Mouse (Mus musculus): Measurements from ENCODE around the gene Tufm.

Gene Tufm

GRCm38 (mm10) chr7:126499416-126499815, 12.3 kb downstream of the Tufm start:
- no peak for DNase-seq (ENCODE audit: low spot score)

- no peak for DNase-seq (ENCODE audit: low spot score)
Measured at GRCm38 (mm10) chr7:126501684-126502022, 14.5 kb downstream of the Tufm start.

- DNase-seq (ENCODE audit: low spot score) = peak; percentile 94
Measured at GRCm38 (mm10) chr7:126502023-126502741, 15.0 kb downstream of the Tufm start.

DNA sequence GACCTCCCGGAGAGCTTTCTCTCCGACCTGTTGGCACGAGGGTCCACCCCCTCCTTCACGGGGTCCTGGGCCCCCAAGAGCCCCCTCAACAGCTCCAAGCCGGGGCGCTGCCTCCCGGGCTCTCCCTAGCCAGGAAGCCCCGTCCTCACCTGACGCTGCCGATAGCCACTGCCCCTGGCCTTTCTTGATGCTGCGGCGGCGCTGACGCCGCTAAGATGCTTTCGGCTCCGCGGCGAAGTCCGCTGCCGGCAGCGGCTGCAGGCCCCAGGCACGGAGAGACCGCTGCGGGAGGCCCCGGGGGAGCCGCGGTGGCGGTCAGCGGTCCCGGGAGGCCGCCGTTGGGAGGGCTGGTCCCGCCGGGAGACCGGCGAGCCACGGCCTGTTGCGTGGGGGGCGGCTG, 15.6 kb downstream of the Tufm start:
- DNase-seq (ENCODE audit: low spot score) = no peak

GRCm38 (mm10) chr7:126503273-126503878, 16.2 kb downstream of the Tufm start, which contains the start of gene Atxn2l:
TSS of gene Atxn2l (minus strand) at chr7:126503437.
- DNase-seq (ENCODE audit: low spot score) = peak; percentile 100

DNA sequence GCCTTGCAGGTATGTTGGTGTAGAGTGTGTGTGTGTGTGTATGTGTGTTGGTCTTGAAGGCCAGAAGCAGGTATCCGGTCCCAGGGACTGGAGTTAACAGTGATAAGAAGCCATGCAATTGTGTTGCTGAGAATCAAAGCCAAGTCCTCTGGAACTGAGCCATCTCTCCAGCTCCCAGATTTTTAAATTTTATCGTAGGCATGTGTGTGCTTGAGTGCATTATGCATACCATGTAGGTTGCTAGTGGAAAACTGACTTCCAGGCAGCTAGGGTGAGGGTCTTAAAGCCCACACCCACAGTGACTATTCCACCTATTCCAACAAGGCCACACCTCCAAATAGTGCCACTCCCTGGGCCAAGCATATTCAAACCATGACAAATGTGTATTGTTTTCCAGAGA, 17.8 kb downstream of the Tufm start:
- peak; percentile 44 for DNase-seq (ENCODE audit: low spot score)

- no peak for DNase-seq (ENCODE audit: low spot score)
Measured at GRCm38 (mm10) chr7:126507126-126507778, 20.1 kb downstream of the Tufm start.

GRCm38 (mm10) chr7:126511287-126511686, 24.1 kb downstream of the Tufm start:
- no peak for DNase-seq (ENCODE audit: low spot score)

GRCm38 (mm10) chr7:126518261-126518941, 31.2 kb downstream of the Tufm start:
- no peak for DNase-seq (ENCODE audit: low spot score)

DNA sequence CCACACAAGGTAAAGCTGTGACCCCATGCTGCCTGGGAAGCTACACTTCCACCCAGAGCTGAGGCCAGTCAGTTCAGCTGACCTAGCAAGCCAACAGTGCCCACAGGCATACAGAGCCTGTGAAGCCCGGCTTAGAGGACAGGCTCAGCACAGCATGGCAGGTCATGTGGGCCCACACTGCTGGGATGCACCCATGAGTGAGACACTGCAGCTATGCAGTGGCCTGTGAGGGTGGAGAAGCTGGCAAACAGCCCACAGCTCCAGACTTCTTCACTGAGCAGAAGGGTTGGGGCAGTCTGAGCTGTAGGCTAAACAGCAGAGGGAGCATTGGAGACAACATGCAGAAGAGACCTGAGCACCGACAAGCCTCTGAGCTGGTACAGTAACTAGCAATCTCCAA, 32.4 kb downstream of the Tufm start:
- peak; percentile 67 for DNase-seq (ENCODE audit: low spot score)

GRCm38 (mm10) chr7:126523316-126523715, 36.2 kb downstream of the Tufm start:
- no peak for DNase-seq (ENCODE audit: low spot score)

- no peak for DNase-seq (ENCODE audit: low spot score)
Measured at GRCm38 (mm10) chr7:126528166-126528577, 41.0 kb downstream of the Tufm start.

DNA sequence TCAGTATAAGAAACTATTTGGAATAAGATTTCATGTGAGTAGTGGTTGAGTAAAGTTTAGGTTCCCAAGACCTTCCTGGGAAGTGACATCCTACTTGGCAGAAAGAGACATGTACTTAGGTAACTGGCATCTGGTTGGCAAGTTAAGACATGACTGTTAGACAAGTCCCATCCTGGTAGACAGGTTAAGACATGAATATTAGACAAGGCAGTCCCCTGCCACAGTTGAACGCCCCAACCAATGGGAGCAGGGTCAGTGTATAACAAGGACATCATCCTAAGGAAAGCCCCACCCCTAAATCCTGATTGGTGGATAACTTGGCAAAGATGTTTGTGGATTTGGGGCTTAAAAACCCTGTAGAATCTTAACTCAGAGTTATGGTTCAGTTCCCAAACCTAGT, 46.3 kb downstream of the Tufm start:
- DNase-seq (ENCODE audit: low spot score) = no peak

- peak; percentile 50 for DNase-seq (ENCODE audit: low spot score)
Measured at GRCm38 (mm10) chr7:126535766-126536165, 48.6 kb downstream of the Tufm start.

GRCm38 (mm10) chr7:126536466-126536865, 49.3 kb downstream of the Tufm start:
- DNase-seq (ENCODE audit: low spot score) = no peak

DNA sequence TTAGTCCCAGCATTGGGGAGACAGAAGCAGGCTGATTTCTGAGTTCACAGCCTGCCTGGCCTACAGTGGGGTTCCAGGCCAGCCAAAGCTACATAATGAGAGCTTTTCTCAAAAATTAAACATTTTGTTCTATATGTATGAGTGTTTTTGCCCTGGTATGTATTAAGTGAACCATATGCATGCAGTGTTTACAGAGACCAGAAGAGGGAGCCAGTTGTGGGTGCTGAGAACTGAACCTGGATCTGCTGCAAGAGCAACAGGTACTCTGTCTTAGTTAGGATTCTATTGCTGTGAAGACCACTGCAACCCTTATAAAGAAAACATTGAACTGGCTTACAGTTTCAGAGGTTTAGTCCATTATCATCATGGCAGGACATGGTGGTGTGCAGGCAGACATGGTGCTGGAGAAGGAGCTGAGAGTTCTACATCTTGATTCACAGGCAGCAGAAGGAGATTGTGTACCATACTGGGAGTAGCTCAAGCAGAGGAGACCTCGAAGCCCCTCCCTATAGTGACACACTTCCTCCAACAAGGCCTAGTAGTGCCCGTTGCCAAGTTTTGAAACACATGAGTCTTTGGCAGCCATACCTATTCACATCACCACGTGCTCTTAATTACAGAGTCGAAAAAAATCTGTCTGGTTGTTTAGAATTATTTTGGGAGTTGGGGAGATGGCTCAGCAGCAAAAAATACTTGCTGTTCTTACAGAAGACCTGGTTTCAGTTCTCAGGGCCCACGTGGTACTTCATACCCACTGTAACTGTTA, 50.8 kb downstream of the Tufm start:
- no peak for DNase-seq (ENCODE audit: low spot score)
